Mouse (Mus musculus): ENCODE measurements around the gene Por.

The Por gene

GRCm38 (mm10) chr5:135725991-135726390, 56.2 kb downstream of the Por start:
- in situ Hi-C loops (cut with MboI, MseI) = no loop called here

DNA sequence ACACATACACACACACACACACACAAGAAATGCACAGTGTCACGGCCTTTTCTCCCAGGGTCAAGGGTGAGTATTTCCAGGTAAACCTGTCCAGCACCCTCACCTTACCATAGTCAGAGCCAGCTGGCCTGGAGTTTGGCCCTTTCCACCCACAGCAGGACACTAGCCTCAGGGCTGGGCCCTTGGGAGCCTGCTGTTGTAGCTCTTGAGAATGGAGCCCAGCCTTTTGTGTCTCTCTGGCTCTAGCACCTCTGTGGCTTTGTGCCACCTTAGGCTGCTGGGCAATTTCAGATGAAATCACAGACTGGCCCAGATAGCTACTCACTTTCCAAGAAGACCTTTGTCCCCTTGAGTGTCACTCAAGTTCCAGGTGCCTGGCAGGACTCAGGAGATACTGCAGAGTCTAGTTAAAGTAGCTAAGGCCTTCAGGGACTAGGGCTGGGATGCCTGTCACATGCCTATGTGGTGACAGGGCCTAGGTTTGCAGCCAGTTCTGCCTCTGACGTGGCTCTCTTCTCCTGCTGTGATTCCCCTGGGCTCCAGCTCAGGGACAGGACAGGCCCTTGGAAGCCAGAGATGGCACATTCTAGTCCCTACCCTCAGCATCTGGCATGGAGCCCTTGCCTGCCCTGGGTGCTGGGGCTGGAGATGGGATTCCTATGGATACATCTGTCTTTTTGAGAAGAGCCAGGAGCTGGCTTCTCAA, 57.0 kb downstream of the Por start:
- in situ Hi-C loops (cut with MboI, MseI) = no loop called here

GRCm38 (mm10) chr5:135727871-135728270, 58.0 kb downstream of the Por start:
- in situ Hi-C loops (cut with MboI, MseI) = no loop called here

DNA sequence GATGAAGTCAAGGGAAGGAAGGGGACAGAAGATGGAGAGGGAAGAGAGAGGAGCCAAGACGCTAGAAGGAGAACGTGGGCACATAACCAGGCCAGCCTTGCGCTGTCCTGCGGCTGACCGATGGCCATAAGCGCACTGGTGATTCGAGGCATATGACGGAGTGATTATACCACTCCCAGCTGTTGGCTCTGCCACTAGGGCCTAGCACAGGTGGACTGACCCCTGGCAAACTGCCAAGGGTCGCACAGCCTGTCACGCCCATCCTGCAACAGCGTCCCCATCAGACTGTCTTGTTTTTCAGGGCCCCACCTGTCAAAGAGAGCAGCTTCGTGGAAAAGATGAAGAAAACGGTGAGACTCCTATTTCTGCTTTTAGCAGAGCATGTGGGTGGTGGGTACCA, 58.5 kb downstream of the Por start:
- in situ Hi-C loops (cut with MboI, MseI) = no loop called here

GRCm38 (mm10) chr5:135729351-135729750, 59.5 kb downstream of the Por start:
- in situ Hi-C loops (cut with MboI, MseI) = no loop called here

DNA sequence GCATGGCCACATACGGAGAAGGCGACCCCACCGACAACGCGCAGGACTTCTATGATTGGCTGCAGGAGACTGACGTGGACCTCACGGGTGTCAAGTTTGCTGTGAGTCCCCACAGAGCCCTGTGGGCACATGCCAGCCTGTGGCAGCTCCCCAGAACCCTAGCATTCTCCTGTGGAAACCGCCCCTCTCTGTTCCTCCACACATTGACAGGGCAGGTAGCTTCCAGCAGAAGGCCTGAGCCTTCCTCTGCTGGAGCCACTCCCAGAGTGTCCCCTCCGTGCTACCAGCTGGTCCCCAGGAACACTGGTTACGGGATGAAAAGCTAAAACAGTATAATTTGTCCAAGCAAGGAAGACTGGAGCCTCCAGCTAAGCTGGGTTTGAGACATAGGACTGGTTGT, 60.4 kb downstream of the Por start:
- in situ Hi-C loops (cut with MboI, MseI) = no loop called here

- in situ Hi-C loops (cut with MboI, MseI) = no loop called here
Measured at GRCm38 (mm10) chr5:135730916-135731315, 61.1 kb downstream of the Por start.

DNA sequence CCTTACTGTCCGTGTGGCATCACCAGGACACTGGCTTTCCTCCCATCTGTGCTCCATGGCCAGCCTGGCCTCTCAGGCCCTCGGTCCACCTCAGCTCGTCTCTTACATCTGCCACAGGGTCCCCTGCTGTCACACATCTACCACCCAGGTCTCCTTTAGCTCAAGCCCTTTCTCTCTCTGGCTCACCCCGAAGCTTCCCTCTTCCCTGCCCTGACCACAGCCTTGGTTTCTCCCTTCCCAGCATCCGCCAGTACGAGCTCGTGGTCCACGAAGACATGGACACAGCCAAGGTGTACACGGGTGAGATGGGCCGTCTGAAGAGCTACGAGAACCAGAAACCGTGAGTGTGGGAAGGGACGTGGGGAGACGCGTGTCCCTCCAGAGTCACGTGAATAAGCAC, 61.5 kb downstream of the Por start:
- in situ Hi-C loops (cut with MboI, MseI) = no loop called here

DNA sequence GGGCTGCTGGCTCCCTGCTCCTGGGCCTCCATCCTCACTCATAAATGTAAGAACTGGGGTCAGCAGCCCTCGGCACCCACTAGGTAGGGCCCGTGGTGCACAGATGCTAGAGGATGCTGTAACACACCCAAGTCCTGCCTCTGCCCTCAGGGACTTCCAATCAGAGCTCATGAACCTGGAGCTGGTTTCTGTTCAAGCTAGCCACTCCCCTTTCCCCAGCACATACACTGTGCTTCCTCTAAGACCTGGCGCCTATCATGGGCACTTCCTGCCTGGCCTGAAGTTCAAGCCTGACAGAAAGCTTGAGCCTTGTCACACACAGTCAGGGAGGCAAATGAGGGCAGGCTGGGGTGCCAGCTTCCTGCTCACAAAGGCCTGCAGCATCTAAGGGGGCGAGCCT, 63.2 kb downstream of the Por start:
- in situ Hi-C loops (cut with MboI, MseI) = no loop called here

DNA sequence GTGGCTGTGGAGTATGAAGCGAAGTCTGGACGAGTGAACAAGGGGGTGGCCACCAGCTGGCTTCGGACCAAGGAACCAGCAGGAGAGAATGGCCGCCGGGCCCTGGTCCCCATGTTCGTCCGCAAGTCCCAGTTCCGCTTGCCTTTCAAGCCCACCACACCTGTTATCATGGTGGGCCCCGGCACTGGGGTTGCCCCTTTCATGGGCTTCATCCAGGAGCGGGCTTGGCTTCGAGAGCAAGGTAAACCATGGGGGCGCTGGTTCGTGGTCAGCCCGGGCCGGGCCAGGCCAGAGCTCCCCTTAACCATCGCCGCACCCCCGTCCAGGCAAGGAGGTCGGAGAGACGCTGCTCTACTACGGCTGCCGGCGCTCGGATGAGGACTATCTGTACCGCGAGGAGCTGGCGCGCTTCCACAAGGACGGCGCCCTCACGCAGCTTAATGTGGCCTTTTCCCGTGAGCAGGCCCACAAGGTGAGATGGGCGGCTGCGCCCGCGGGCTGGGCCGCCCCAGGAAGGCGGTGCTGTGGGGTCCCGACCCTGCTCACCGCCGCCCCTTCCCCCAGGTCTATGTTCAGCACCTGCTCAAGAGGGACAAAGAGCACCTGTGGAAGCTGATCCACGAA, 64.3 kb downstream of the Por start:
- in situ Hi-C loops (cut with MboI, MseI) = no loop called here

GRCm38 (mm10) chr5:135735741-135736140, 65.9 kb downstream of the Por start:
- in situ Hi-C loops (cut with MboI, MseI) = no loop called here

DNA sequence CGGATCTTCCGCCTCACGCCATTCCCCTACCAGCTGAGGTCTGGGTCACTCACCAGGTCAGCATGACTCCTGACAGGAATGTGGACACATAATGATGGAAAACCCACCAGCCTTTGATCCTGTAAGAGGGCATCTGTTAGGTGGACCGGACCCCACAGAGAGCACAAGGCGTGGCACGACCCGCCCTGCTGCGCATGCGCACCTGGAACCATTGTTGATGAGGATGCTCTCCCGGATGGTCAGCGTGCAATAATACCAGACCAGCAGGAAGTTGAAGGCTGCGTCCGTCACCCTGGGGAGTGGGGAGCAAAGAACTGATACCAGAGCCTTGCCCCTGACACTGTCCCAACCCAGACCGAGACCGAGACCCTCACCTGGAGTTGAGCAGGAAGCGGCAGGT, 66.7 kb downstream of the Por start:
- in situ Hi-C loops (cut with MboI, MseI) = no loop called here

DNA sequence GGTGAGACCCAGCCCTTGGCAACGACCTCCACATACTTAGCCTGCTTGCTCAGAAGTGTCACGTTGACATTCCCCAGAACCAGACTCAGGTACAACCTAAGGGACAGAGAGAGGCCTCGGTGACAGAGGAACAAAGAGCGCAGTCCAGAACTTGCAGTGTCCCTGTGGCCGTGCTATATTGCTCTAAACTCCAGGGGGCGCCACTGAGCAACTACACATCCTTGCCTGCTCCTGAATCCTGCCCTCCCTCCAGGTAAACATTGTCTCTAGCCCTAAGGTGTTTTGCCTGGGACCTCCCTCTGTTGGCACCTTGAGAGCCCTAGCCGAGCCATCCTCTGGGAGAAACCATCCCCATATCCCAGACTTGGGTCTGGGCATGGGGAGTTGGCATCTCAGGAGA, 67.3 kb downstream of the Por start:
- in situ Hi-C loops (cut with MboI, MseI) = no loop called here

- in situ Hi-C loops (cut with MboI, MseI) = no loop called here
Measured at GRCm38 (mm10) chr5:135738266-135738665, 68.4 kb downstream of the Por start.

DNA sequence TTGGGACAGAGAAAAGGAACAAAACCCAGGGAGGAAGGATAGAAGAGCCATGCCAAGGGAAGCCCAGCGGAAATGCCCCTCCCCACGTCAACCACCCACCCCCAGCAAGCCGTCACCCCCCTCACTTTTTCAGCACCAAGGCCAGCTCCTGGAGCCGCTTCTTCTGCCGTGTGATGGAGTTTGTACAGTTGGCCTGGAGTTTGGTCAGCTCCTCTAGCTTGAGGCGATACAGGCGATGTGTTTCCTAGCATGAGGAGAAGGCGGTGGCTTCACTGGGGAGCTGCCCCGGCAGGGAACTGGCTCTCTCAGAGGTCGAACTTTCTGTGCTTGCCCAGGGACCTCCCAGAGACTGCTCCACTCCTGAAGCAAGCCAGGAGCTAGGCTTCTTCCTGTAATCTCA, 72.3 kb downstream of the Por start:
- in situ Hi-C loops (cut with MboI, MseI) = no loop called here

DNA sequence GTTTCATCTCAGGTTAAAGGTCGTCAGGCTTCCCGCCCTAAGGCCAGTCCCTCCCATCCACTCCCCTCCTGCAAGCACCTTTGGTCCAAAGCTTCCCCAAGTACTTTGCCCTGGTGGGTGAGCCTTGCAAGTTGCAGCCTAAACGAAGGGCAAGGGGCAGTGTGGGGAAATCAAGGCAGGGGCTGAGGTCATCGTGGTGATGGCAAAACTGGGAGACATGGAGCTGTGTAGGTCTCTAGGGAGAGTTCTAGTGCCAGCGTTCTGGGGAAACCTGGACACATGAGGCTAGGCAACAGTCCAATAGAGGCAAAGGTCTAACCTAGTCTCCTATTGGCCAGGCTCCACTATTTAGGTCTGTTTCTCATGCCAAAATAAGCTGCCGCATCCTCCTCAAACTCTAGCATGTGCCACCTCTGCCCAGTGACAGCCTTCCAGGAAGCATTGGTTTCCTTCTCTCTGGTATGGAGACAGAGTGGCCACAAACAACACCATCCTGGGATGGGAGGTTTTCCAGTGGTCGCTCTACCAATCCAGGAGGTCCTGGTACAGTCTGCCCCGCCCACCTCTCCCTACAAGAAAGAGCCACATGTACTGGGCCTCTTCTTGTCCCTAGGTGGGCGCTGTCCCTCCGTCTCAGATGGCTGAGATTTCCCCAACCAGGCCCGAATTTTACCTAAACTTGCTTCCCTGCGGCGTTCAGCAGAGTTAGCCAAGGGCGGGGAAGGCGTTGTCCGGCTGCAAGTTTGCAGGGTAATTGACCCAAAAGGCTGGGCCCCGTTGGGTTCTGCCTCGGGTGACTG, 73.3 kb downstream of the Por start:
- in situ Hi-C loops (cut with MboI, MseI) = no loop called here

GRCm38 (mm10) chr5:135743741-135744609, 74.1 kb downstream of the Por start, which contains the start of gene Tmem120a:
Tmem120a (minus strand) TSS chr5:135744448.
- in situ Hi-C loops (cut with MboI, MseI) = no loop called here

DNA sequence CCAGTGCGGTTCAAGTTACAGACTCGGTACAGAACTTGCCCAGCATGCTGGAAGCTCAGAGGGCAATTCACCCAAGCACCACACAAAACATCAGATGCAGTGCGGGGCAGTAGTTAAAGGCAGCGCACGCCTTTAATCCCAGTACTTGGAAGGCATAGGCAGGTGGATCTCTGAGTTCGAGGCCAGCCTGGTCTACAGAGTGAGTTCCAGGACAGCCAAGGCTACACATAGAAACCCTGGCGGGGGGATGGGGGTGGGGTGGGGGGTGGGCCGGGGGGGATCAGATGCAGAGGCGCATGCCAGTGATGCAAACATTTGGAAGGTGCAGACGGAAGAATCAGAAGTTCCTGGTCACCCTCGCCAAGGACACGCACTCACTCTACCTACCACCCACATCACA, 74.9 kb downstream of the Por start:
- in situ Hi-C loops (cut with MboI, MseI) = no loop called here

GRCm38 (mm10) chr5:135751041-135751440, 81.2 kb downstream of the Por start:
- in situ Hi-C loops (cut with MboI, MseI) = no loop called here

GRCm38 (mm10) chr5:135751595-135751994, 81.8 kb downstream of the Por start:
- in situ Hi-C loops (cut with MboI, MseI) = no loop called here

DNA sequence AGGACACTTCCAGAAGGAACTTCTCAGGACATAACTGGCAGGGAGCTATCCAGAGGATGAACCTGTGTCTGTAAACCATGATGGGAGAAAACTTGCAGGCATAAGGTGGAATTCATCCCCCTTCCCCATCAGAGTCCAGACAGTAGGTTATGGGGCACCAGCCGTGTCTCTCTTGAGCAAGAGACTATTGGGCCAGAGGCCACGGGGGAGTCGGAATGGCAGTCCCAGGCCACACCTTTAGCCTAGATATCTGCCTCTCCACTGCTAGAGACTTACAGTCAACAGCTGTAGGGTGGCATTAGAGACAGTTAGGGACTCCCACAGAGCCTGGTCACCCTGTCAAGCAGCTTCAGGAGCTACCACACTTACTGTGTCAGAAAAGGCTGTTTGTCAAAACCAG, 92.0 kb downstream of the Por start:
- in situ Hi-C loops (cut with MboI, MseI) = no loop called here

- in situ Hi-C loops (cut with MboI, MseI) = no loop called here
Measured at GRCm38 (mm10) chr5:135763526-135763925, 93.7 kb downstream of the Por start.

Data from T-helper 1 cell (primary cell).